Mouse (Mus musculus): Measurements from ENCODE around the gene Srek1.

Gene Srek1

DNA sequence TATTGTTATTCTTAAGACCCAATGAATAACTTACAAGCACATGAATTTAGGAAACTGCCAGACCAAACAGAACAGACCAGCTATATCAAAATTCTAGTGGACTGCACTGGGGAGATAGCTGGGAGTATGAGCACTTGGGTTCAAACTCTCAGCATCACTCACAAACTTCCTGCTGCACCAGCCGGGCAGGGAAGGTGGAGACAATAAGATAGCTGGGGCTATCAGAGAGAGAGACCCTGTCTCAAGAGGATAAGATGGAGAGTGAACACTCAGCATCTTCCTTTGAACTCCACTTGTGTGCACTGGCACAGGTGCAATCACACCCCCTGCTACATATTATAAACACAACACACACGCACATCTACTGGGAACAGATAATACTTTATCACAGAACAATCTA is 47.5 kb downstream of the Srek1 start:
- no peak for DNase-seq (ENCODE audit: low spot score in 2 of 2)

DNA sequence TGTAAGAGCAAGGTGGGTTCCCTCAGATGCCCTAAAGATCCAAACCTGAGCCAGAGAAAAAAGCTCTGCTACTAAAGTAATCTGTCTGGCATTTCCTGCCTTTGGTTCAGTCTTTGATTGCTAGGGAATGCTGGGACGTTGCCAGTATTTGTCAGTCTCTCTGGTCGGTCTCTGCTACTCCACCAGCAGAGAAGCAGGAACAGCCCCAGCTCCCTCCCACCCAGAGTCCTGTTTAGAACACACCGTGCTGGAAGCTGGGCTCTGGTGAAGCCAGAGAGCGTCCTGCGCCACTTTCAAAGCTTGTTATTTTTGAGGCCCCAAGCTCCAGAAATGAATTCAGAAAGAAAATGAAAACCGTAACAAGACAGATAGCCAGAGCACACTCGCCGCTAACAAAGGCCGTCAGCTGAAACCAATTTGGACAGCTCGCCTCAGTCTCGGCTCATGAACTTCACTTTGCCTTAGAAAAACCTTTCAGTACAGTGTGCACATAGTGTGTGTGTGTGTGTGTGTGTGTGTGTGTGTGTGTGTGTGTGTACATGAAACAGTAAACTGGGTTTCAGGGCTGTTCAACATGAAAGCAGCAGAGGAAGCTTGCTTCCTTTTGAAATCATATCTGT is 62.9 kb downstream of the Srek1 start:
- DNase-seq (ENCODE audit: low spot score in 2 of 2): peak; percentile 32 to 33

DNA sequence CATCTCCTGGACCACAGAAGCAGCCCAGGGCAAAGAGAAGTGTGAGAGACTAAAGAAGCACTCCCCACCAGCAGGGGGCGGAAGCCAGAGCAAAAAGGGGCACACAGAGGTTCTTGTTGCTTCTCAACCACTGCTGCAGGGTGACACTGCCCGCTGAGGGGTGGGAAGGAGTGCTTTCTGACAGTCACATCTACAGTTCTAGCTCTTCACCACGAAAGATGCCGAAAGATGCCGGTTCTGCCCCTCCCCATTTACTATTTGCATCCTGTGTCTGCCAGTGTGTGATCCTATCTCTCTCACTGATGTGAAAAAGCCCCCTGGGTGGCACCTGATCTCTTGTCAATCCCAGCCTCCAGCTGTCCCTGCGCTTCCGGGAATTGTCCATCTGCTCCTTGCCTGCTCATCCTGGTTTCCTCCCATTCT is 64.0 kb downstream of the Srek1 start:
- no peak for DNase-seq (ENCODE audit: low spot score in 2 of 2)

DNA sequence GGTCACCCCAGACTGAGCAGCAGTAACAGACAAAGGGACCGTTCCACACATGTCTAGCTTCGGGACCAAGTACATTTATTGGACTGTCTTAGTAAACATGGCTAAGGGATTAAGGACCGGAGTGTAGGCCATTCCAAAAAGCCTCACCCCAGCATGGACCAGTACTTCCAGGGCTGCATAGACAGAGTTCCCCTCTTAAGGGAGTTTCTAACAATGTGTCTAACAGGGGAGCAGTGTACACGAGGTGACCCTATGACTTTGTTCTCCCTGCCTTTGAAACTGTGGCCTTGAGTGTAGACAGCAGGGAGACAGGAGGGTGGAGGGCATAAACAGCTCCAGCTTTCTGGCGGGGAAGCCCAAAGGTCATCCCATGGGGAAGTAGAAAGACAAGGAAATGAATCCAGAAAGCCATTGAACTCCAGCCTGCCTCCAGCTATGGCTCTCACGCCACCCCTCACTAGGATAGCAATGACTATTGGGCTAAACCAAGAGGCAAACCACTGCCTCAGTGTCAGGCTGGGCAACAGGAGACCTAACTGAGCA is 68.9 kb downstream of the Srek1 start:
- DNase-seq (ENCODE audit: low spot score in 2 of 2): no peak

DNA sequence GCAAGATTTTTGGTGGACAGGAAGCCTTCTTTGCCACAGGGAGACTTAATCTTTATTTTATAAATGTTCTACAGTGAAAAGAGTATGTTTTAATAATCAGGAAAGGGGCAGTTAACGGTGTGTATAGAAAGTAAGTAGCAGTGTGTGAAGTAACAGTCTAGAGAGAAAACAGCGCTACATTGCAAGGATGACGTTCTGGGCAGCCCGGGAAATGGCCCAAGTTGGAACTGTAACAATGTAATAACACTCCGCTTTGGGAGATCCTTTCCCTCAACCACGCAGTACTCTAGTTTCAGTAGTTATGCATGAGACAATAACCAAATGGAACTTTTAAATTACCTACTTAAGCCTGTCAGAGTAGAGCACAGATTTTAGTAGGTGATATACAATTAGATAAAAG is 70.6 kb downstream of the Srek1 start:
- DNase-seq (ENCODE audit: low spot score in 2 of 2): no peak

DNA sequence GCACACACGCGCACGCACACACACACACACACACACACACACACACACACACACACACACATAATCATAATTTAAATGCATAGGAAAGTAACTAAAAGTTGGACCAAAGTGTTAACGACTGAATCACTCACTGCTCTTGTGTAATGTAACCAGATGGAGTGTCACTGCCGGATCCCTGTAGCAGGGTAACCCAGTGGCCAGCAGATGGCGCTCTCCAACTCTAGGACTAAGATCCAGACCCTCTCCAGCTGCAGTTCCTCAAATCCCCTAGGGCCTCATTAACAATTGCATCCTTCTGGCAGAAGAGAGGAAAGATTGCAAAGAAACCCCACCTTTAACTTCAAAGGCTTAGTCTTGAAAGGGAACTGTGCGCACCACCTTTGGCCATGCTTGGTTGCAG is 71.0 kb downstream of the Srek1 start:
- peak; percentile 23 to 45 for DNase-seq (ENCODE audit: low spot score in 2 of 2)

DNA sequence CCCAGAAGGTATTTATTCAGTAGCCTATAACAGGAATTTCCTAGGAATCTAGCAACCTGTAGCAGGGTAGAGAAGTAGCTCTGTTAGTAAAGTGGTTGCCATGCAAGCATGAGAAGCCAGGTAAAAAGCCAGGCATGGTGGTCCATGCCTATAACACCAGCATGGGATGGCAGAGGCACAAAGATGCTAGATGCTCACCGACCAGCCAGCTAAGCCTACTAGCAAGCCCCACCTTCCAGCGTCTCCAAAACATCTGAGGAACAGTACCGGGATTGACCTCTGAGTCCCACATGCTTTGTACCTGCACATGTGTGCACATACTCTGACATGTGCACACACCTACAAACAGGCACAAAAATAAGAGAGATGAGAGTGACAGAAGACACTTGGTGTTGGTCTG is 72.1 kb downstream of the Srek1 start:
- no peak for DNase-seq (ENCODE audit: low spot score in 2 of 2)

DNA sequence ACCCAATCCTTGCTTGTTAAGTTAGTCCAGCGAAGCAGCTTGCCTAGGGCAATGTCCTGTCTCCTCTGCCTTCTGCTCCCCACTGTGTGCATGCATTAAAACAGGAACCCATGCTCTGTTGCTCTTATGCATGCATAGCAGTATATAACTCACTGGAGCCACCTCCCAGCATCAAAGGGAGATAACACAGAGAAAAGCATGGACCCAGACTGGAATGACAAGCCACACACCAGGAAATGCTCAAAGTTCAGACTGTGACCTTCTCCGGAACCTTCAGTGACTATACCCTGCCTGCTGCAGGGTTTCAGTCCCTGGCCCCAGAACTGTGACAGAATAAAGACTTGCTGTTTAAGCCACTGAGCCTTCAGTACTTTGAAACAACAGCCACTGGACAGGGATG is 73.7 kb downstream of the Srek1 start:
- no peak for DNase-seq (ENCODE audit: low spot score in 2 of 2)

DNA sequence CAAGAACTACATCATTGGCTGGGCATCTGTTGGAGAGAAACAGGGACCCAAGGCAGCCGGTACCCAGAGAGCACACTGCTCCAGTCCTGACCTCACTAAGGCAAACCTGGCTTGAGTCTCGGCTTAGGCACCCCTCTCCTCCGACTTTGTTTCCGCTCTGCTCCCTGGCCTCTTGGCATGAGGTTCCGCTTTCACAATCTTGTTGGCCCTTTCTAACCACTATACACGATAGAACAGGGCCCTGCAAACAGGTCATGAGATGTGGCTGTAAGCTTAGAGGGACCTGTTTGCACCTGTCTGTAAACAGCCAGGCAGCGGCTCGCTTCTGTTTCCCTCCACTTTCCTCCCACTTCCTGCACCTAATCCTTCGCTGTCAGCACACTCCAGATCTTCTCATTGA is 76.4 kb downstream of the Srek1 start:
- no peak for DNase-seq (ENCODE audit: low spot score in 2 of 2)

DNA sequence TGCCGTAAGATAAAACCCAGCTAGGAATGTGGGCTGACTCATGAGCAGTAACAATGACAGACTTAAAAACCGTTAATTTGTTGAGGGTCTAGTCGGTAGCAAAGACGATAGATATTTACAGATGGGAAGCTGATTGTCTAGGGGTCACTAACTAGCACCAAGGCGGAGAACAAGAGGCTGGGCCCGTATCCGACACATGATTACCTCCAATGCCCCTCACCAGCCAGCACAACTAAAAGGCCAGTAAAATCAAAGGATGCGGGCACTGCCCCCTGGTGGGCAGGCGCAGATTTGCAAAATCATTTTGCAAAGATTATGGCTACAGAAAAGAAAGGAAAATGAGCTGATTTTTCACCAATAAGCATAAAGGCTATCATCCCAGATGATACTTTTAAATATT is 78.2 kb downstream of the Srek1 start:
- no peak for DNase-seq (ENCODE audit: low spot score in 2 of 2)

DNA sequence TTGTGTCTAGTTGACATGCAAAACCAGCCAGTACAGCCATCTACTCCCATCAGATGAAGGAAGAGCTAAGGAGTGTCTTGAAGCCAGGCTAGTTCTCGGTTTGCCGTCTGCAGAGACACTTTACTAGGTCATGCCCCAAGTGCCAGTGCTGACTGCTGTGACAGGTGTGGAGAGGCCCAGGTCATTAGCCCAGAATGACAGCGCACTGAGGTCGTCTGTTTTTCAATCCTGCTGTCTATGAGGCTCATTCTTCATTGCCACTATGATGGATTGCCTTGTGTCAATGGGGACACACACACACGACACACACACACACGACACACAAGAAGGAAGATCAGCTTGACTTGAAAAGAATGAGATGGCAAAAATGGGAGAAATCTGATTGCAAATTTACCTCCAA is 79.0 kb downstream of the Srek1 start:
- DNase-seq (ENCODE audit: low spot score in 2 of 2): no peak

Measured in right cerebral cortex, postnatal 36 days (tissue).